Mouse (Mus musculus): Measurements from ENCODE around the gene Cntnap1. TPM values are rescaled to one million over a fixed set of nuclear protein-coding genes. Genes with fewer than 3 reads are reported as not detected.
A peak's percentile ranks its signal among the peaks of the same experiment; 100 is the strongest.
"Not testable (repeated sequence)": the region's sequence is repeated elsewhere in the genome, so short reads cannot be mapped to it uniquely, and the experiment has no call there.

Gene Cntnap1
- polyA plus RNA-seq, 1 experiment: 0.44 TPM

- H3K36me3 ChIP-seq (ENCODE audit: control insufficient read depth, insufficient read depth, low read length): no peaks in the 10 kb centered on the region
- TF ChIP-seq CTCF (IDR thresholded peaks at IDR 0.05; ENCODE audit: control insufficient read depth, insufficient read depth, insufficient replicate concordance, low read depth, low read length) (no peak), POLR2A (IDR thresholded peaks at IDR 0.05; ENCODE audit: control insufficient read depth, low read depth, low read length) (no peak)
- H3K4me3 ChIP-seq (ENCODE audit: control insufficient read depth, low read depth, low read length): no peak overlapping the region
- no peaks in the 10 kb centered on the region for H3K27me3 ChIP-seq (ENCODE audit: control insufficient read depth, insufficient read depth, low read length)
- peaks cover 9% of the 10 kb centered on the region for H3K4me1 ChIP-seq (ENCODE audit: control insufficient read depth, insufficient read depth, low read length)
- H3K27ac ChIP-seq (ENCODE audit: control insufficient read depth, insufficient read depth, low read depth, low read length): no peak overlapping the region
Measured at GRCm38 (mm10) chr11:101151063-101151462, 19.3 kb upstream of the Cntnap1 start.

DNA sequence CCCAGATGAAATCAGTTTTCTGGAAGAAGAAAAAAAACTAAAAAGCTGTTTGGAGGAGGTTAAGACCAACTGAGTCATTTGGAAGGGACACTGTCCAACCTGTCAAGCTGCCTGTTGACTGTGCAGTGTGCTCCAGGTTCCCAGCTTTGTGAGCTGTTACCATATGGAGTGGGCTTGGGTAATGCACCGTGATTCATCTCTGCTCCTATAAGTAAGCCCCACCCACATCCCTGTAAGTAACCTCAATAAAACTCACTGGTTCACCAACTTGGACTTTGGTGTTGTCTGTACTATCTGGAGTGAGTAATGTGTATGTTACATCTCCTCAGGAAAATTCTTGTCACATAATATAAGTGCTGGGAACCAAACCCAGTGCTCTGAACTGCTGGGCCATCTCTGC is 17.5 kb upstream of the Cntnap1 start:
- Histone ChIP-seq H3K27ac (ENCODE audit: control insufficient read depth, insufficient read depth, low read depth, low read length) (no peak overlapping the region), H3K4me3 (ENCODE audit: control insufficient read depth, low read depth, low read length) (no peak overlapping the region)
- no peak for TF ChIP-seq POLR2A (IDR thresholded peaks at IDR 0.05; ENCODE audit: control insufficient read depth, low read depth, low read length)
- TF ChIP-seq CTCF (IDR thresholded peaks at IDR 0.05; ENCODE audit: control insufficient read depth, insufficient read depth, insufficient replicate concordance, low read depth, low read length): no peak

DNA sequence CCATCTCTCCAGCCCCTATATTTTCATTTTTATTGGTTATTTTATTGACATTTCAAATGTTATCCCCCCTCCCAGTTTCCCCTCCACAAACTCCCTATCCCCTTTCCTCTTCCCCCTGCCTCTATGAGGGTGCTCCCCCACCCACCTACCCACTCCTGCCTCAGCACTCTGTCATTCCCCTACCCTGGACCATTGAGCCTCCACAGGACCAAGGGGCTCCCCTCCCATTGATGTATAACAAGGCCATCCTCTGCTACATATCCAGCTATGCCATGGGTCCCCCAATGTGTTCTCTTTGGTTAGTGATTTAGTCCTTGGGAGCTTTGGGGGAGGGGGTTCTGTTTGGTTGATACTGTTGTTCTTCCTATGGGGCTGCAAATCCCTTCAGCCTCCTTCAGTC is 15.7 kb upstream of the Cntnap1 start:
- Histone ChIP-seq H3K27ac (ENCODE audit: control insufficient read depth, insufficient read depth, low read depth, low read length) (no peak overlapping the region), H3K36me3 (ENCODE audit: control insufficient read depth, insufficient read depth, low read length) (no peaks in the 10 kb centered on the region), H3K4me3 (ENCODE audit: control insufficient read depth, low read depth, low read length) (no peak overlapping the region), H3K4me1 (ENCODE audit: control insufficient read depth, insufficient read depth, low read length) (peaks cover 8% of the 10 kb centered on the region), H3K27me3 (ENCODE audit: control insufficient read depth, insufficient read depth, low read length) (no peaks in the 10 kb centered on the region)
- no peak for TF ChIP-seq POLR2A (IDR thresholded peaks at IDR 0.05; ENCODE audit: control insufficient read depth, low read depth, low read length)
- no peak for TF ChIP-seq CTCF (IDR thresholded peaks at IDR 0.05; ENCODE audit: control insufficient read depth, insufficient read depth, insufficient replicate concordance, low read depth, low read length)

More for the DNA sequence above, 17.5 kb upstream of the Cntnap1 start:
- Histone ChIP-seq H3K36me3 (ENCODE audit: control insufficient read depth, insufficient read depth, low read length) (no peaks in the 10 kb centered on the region), H3K27me3 (ENCODE audit: control insufficient read depth, insufficient read depth, low read length) (no peaks in the 10 kb centered on the region), H3K4me1 (ENCODE audit: control insufficient read depth, insufficient read depth, low read length) (peaks cover 8% of the 10 kb centered on the region)

GRCm38 (mm10) chr11:101155151-101155550 is 15.2 kb upstream of the Cntnap1 start:
- Histone ChIP-seq H3K4me3 (ENCODE audit: control insufficient read depth, low read depth, low read length) (no peak overlapping the region), H3K27ac (ENCODE audit: control insufficient read depth, insufficient read depth, low read depth, low read length) (no peak overlapping the region)
- TF ChIP-seq CTCF (IDR thresholded peaks at IDR 0.05; ENCODE audit: control insufficient read depth, insufficient read depth, insufficient replicate concordance, low read depth, low read length) (no peak), POLR2A (IDR thresholded peaks at IDR 0.05; ENCODE audit: control insufficient read depth, low read depth, low read length) (no peak)

GRCm38 (mm10) chr11:101155728-101156371 is 14.5 kb upstream of the Cntnap1 start, which contains the start of gene Tubg2:
Tubg2 (plus strand) TSS chr11:101155907.
- Histone ChIP-seq H3K36me3 (ENCODE audit: control insufficient read depth, insufficient read depth, low read length) (no peaks in the 10 kb centered on the region), H3K4me3 (ENCODE audit: control insufficient read depth, low read depth, low read length) (peak within 1 kb of the TSS; percentile 38), H3K4me1 (ENCODE audit: control insufficient read depth, insufficient read depth, low read length) (peaks cover 8% of the 10 kb centered on the region), H3K27ac (ENCODE audit: control insufficient read depth, insufficient read depth, low read depth, low read length) (no peak within 1 kb of the TSS), H3K27me3 (ENCODE audit: control insufficient read depth, insufficient read depth, low read length) (no peaks in the 10 kb centered on the region)
- no peak for TF ChIP-seq CTCF (IDR thresholded peaks at IDR 0.05; ENCODE audit: control insufficient read depth, insufficient read depth, insufficient replicate concordance, low read depth, low read length)
- no peak for TF ChIP-seq POLR2A (IDR thresholded peaks at IDR 0.05; ENCODE audit: control insufficient read depth, low read depth, low read length)

More at GRCm38 (mm10) chr11:101155151-101155550, 15.2 kb upstream of the Cntnap1 start:
- Histone ChIP-seq H3K36me3 (ENCODE audit: control insufficient read depth, insufficient read depth, low read length) (no peaks in the 10 kb centered on the region), H3K4me1 (ENCODE audit: control insufficient read depth, insufficient read depth, low read length) (peaks cover 8% of the 10 kb centered on the region), H3K27me3 (ENCODE audit: control insufficient read depth, insufficient read depth, low read length) (no peaks in the 10 kb centered on the region)

- H3K27me3 ChIP-seq (ENCODE audit: control insufficient read depth, insufficient read depth, low read length); H3K4me3 ChIP-seq (ENCODE audit: control insufficient read depth, low read depth, low read length); H3K27ac ChIP-seq (ENCODE audit: control insufficient read depth, insufficient read depth, low read depth, low read length); H3K36me3 ChIP-seq (ENCODE audit: control insufficient read depth, insufficient read depth, low read length): not testable (repeated sequence)
- H3K4me1 ChIP-seq (ENCODE audit: control insufficient read depth, insufficient read depth, low read length): peaks cover 15% of the 10 kb centered on the region
Measured at GRCm38 (mm10) chr11:101160151-101160550, 10.2 kb upstream of the Cntnap1 start.

- not testable (repeated sequence) for H3K36me3 ChIP-seq (ENCODE audit: control insufficient read depth, insufficient read depth, low read length); H3K4me3 ChIP-seq (ENCODE audit: control insufficient read depth, low read depth, low read length); H3K27ac ChIP-seq (ENCODE audit: control insufficient read depth, insufficient read depth, low read depth, low read length); H3K4me1 ChIP-seq (ENCODE audit: control insufficient read depth, insufficient read depth, low read length); H3K27me3 ChIP-seq (ENCODE audit: control insufficient read depth, insufficient read depth, low read length)
Measured at GRCm38 (mm10) chr11:101160981-101161505, 9.3 kb upstream of the Cntnap1 start.

- Histone ChIP-seq H3K36me3 (ENCODE audit: control insufficient read depth, insufficient read depth, low read length) (no peaks in the 10 kb centered on the region), H3K27me3 (ENCODE audit: control insufficient read depth, insufficient read depth, low read length) (peaks cover 2% of the 10 kb centered on the region), H3K4me3 (ENCODE audit: control insufficient read depth, low read depth, low read length) (no peak overlapping the region), H3K27ac (ENCODE audit: control insufficient read depth, insufficient read depth, low read depth, low read length) (no peak overlapping the region), H3K4me1 (ENCODE audit: control insufficient read depth, insufficient read depth, low read length) (peaks cover 7% of the 10 kb centered on the region)
- TF ChIP-seq POLR2A (IDR thresholded peaks at IDR 0.05; ENCODE audit: control insufficient read depth, low read depth, low read length): no peak
- TF ChIP-seq CTCF (IDR thresholded peaks at IDR 0.05; ENCODE audit: control insufficient read depth, insufficient read depth, insufficient replicate concordance, low read depth, low read length): no peak
Measured at GRCm38 (mm10) chr11:101161551-101161950, 8.8 kb upstream of the Cntnap1 start.
